Mouse (Mus musculus) brain, embryonic 14.5 days (tissue): ENCODE data around the gene Limk2.

ENCODE experiments used
- CTCF ChIP-seq: fragments of 200-500 bp; IDR thresholded peaks from 2 replicates; pipeline ENCODE4 v1.5.1; 2012; ENCODE audit warnings: inconsistent platforms, mild to moderate bottlenecking, moderate library complexity, borderline replicate concordance; ENCODE audit not compliant: insufficient read depth, insufficient read length; ENCODE audit errors: extremely low read depth
- POLR2A ChIP-seq: fragments of 200-500 bp; IDR thresholded peaks from 2 replicates; pipeline ENCODE4 v1.6.1; 2012; ENCODE audit warnings: mild to moderate bottlenecking, inconsistent platforms, borderline replicate concordance; ENCODE audit not compliant: poor library complexity, insufficient read depth, insufficient read length, severe bottlenecking; ENCODE audit errors: extremely low read depth

- TF ChIP-seq POLR2A (no peak), CTCF (no peak)
Measured at GRCm38 (mm10) chr11:3379427-3379826, 29.6 kb downstream of the Limk2 start.
